Mouse (Mus musculus) bone marrow macrophage, adult 2 months (primary cell): ENCODE data around the gene Rxfp4.

Experiments
- CTCF ChIP-seq: IDR thresholded peaks from 2 replicates; pipeline ENCODE4 v1.5.1; 2012; ENCODE audit warnings: low read depth, mild to moderate bottlenecking, low read length, moderate library complexity
- POLR2A ChIP-seq: IDR thresholded peaks from 2 replicates; pipeline ENCODE4 v1.6.1; 2012; ENCODE audit warnings: mild to moderate bottlenecking, low read depth, low read length, borderline replicate concordance

DNA sequence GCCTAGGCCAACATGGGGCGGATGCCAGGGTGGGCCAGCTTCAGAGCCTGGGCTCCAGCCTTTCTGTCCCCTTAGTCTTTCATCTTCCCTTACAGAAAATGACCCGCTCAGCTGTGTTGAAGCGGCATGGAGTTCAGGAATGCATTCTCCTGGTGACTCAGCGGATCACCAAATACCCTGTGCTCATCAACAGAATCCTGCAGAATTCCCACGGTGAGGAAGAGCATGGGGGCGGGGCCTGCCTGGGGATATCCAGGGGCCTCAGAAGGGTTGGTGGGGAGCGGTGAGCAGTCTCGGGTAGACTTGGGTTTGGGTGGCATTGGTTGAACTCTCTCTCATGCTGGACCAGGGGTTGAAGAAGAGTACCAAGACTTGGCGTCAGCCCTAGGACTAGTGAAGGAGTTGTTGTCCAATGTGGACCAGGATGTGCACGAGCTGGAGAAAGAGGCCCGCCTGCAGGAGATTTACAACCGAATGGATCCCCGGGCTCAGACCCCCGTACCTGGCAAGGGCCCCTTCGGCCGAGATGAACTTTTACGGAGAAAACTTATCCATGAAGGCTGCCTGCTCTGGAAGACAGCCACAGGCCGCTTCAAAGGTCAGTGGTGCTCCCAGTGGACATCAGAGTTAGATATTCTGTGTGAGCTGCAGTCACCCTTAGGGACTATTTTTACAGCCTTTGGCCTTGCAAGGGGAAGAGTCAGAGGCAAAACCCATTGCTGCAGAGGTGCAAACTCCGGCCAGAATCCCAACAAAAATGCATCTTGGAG is 17.3 kb downstream of the Rxfp4 start:
- no peak for TF ChIP-seq POLR2A
- no peak for TF ChIP-seq CTCF
